Mouse (Mus musculus) urinary bladder, postnatal 14 days (tissue): Measurements from ENCODE around the gene Pacs1.
A peak's percentile ranks its signal among the peaks of the same experiment; 100 is the strongest.

Experiments used
- DNase-seq: peaks from one replicate; pipeline ENCODE4 v3.0.0; 2021; ENCODE audit warnings: low spot score

Gene Pacs1

DNA sequence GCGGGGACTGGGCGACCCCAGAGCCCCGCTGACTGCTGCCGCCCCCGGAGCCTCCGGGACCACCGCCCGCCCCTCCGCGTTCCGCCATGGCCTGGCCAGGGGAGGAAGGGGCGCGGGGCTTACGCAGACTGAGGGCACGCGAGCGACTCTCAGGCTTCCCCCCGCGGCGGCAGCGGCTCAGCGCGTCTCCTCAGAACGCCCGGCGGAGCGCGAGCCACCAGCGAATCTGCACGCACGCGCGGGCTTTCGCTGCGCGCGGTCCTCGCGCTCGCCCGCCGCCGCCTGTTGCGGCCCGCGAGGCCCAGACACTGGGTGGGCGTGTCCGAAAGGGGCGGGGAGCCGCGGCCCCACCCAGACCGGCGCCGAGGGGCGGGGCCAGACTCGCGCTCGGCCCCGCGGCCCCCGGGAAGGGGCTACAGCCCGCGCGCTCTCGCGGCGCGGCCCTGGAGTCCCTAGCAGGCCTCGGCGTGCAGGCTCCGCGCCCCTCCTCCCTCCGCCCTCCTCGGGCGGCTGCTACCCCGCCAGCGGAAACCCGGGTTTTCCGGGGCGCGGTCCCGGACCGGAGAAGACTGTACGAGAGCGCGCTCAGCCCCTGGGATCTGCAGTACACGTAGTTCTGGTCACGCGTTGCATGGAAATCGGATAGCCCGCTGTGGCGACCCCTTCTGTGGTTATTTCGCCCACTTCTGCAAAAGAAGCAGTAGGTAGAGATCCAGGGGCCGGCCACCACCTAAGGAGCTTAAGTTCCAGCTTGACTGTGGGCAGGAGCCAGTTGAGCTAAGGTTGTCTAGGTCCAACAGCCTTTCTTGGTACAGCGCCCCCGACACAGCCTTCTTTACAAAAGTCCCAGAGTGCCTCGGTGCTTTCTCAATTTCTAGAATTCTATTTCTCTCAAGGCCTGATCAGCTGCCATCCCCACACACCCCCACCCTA, at the start of gene Pacs1:
Pacs1 (minus strand) TSS at position 319 of the 933 bp plus-strand sequence.
- peak; percentile 86 for DNase-seq

DNA sequence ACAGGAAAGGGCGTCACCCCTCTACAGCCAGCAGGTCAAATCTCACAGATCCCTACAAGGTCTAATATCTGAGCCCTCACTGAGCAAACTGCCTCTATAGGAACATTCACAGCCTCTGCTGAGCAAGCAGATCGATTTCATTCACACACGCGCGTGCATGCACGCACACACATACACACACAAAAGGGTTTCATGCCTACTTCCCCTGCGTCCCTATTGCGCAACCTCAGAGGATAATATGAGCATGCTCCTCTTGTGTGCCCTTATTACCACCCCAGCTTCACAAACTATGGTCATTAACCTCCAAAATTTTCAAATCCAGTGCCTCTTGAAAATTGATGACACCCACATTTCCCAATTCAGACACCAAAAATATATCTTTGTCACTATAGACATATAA, 40.3 kb upstream of the Pacs1 start:
- no peak for DNase-seq

DNA sequence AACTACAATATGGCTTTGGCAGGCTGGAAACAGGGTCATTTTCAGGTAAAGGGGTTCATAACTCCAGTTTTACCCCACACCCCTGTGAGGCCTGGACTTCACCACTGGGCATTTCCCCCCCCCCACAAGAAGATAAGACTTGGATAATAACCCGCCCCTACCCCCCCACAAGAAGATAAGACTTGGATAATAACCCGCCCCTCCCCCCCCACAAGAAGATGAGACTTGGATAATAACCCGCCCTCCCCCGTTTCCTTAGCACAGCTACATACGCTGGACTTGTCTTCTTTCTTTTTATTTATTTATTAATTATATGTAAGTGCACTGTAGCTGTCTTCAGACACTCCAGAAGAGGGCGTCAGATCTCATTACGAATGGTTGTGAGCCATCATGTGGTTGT, 36.1 kb upstream of the Pacs1 start:
- no peak for DNase-seq

DNA sequence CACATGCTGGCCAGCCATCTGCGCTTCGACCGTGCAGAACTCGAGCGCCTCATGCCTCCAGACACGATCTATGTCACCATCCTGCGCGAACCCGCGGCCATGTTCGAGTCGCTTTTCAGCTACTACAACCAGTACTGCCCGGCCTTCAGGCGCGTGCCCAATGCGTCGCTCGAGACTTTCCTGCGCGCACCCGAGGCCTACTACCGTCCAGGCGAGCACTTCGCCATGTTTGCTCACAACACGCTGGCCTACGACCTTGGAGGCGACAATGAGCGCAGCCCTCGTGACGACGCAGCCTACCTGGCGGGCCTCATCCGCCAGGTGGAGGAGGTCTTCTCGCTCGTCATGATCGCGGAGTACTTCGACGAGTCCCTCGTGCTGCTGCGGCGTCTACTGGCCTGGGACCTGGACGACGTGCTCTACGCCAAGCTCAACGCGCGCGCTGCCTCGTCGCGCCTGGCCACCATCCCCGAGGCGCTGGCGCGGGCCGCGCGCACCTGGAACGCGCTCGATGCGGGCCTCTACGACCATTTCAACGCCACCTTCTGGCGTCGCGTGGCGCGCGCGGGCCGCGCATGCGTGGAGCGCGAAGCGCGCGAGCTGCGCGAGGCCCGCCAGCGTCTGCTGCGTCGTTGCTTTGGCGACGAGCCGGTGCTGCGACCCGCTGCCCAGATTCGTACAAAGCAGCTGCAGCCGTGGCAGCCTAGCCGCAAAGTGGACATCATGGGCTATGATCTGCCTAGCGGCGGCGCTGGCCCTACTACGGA, 34.2 kb upstream of the Pacs1 start:
- no peak for DNase-seq

DNA sequence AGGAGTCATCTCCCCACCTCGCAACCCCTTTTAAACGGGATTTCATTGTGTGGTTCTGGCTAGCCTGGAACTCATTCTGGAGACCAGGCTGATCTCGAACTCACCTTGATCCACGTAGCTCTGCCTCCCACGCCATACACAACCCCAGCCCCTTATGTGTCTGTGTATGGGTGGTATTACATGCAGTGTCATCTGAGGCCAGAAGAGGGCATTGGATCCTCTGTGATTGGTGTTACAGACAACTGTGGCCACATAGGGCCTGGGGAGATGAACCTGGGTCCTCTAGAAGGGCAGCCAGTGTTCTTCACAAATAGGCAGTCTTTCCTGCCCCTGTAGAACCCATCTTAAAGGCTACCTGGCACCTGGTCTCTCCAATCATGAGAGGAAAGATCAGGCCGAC, 33.4 kb upstream of the Pacs1 start:
- DNase-seq: no peak

DNA sequence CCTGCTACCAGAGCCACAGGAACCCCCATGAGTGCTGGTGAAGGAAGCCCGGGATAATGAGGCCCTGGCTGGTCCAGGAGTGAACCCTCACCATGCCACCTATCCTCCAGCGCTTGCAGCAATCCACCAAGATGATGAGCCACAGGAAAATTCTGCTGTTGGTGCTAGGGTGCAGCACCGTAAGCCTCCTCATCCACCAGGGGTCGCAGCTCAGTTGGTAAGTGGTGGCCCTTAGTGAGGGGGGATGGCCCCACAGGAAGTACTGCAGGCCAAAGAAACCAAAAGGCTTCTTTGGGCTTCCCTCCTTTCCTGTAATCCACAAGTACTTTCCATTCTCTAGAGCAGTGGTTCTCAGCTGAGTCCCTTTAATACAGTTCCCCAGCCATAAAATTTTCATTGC, 29.5 kb upstream of the Pacs1 start:
- peak; percentile 50 for DNase-seq

DNA sequence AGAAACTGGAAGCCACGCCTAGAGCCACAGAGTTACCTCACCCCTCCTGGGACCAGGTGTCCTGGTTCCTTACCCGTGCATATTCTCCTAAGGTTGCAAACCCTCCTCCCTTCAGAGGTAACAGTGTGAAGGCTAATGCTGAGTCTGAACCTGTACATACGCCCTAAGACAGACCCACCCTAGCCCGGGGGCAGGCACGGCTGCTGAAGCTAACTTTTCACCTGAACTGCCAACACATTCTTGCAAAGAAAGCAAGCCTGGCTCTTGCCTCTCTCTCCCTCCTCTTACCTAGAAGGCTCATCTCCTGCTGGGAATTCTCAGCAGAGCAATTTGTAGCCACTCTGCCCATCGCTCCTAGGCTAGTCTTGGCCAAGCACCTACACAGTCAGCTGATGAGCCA, 27.7 kb upstream of the Pacs1 start:
- no peak for DNase-seq

DNA sequence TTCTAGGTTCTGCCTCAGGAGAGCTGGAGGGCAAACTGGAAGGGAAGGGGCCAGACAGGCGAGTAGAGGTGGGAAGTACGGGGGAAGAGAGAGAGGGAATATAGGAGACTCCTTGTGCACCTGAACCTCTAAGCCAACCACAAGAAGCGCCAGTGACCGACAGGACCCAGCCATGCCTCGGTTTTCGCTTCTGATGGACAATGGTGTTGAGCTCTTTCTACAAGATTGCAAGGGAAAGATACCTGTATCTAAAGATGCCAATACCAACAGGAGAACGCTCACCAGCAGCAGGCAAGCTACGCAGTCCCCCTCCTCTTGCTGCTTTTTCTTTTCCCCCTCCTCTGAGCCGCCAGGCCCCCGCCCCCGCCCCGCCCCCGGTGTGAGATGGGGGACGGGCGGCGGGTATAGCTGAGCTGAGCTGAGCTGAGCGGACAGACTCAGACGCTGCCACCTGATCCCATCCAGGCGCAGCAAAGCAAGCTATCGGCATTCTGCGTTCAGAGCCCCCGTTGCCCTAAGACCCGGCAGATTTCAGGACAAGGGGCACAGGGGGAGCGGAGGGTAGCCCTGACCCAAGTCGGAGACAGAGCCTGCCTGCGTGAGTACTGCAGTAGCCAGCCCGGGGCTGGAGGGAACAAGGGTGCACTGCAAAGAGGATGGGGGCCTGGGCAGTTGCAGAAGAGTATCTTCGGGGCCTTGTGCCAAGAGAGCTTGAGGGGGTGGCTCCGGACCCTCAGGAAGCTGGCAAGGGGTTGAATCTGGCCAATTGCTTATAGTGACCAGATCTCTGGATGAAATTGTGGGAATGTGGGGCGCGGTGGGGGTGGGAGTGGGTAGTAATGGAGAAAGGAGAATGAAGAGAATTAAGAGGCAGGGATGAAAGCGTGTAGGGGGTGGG, 25.2 kb upstream of the Pacs1 start, which contains the start of gene Gal3st3:
Gal3st3 (plus strand) TSS at position 429 of the 898 bp plus-strand sequence.
- DNase-seq: no peak

DNA sequence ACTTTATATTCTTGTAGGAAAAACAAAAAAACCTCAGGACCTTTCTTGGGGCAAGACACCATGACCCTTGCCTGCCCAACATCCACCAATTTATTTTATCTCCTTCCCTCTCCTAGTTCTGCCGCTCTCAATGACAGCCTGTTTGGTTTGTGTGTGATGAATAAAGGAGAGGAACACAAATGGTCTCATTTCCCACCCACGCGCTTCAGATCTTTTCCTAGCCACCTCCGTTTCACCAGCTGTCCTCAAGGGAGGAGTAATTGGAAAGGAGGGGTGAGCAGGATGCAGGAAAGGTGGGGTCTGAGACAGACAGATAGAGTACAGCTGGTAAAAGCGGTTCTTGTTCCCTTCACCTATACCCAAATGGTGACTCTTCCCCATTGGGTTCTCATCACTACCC, 23.7 kb upstream of the Pacs1 start:
- no peak for DNase-seq

DNA sequence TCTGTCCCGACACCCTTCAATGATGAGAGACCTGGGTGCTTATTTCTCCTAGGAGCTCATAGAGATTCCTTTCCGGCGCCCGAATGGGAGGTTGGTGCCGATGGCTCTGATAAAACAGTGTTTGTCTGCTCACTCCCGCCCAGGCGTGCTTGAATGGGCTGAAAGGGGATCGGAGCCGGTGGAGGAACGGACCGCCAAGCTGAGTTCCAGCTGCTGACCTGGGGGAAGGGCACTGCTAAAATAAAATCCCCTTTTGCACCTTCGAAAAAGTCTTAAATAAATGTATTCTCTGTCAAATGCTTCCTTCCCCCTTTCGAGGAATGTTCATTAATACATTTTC, 22.8 kb upstream of the Pacs1 start:
- no peak for DNase-seq

DNA sequence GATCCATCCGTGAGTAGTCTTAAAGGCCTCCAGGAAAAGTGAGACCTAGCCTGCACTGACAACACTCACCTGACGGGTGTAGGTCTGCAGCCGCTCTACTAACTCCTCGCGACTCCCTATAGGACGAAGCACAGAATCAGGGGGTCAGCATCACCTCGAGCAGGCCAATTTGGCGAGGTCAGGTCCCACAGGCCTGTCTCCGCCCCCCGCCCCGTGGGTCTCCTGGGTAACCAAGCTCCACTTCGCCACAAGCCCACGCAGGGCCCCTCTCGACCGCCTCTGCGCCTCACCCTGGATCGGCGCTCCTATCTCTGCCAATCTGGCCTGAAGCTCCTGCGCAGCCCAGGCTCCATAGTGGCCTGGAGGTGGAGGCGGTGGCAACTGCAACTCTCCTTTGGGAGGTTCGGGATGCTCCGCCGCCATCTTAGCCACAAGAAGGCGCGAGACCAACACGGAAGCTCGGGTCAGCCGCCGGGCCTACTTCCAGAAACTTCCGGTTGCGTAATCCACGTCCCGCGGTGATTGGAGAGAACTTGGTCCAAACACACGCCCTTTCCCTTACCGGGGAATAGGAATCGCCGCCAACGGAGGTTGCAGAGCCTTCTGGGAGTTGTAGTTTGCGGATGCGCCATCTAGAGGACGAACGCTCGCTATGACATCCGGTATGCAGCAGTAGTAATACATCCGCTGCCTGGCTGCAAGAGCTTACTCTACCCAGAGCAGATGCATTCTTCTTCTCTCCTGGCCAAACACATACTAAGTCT, 22.2 kb upstream of the Pacs1 start, which contains the start of gene Sf3b2:
Sf3b2 (minus strand) TSS at position 484 of the 764 bp plus-strand sequence.
- peak; percentile 99 for DNase-seq

DNA sequence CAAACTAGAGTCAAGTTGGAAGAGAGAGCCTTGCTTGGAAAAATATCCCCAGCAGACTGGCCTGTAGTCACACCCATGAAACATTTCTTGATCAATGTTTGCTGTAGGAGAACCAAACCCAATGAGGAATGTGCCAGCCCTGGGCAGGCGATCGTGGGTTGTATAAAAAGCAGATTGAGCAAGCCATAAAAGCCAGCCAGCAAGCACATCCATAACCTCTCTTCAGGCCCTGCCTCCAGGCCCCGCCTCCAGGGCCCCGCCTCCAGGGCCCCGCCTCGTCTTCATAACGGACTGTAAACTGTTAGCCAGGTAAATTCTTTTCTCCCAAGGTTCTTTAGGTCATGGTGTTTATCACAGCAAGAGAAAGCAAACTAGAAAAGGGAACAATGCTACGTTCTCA, 5.5 kb upstream of the Pacs1 start:
- DNase-seq: peak; percentile 53

DNA sequence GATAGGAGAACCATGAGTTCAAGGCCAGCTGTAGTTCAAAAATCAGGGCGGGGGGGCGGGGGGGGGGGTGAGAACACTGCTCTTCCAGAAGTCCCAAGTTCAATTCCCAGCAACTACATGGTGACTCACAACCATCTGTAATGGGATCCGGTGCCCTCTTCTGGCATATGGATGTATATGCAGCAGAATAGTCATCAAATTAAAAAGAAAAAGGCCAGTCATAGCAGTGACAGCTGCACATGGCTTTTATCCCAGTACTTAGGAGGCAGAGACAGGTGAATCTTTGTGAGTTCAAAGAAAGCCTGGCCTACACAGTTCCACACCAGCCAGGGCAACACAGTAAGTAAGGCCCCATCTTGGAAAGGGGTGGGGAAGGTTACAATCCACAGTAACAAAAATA, 4.2 kb upstream of the Pacs1 start:
- DNase-seq: no peak

DNA sequence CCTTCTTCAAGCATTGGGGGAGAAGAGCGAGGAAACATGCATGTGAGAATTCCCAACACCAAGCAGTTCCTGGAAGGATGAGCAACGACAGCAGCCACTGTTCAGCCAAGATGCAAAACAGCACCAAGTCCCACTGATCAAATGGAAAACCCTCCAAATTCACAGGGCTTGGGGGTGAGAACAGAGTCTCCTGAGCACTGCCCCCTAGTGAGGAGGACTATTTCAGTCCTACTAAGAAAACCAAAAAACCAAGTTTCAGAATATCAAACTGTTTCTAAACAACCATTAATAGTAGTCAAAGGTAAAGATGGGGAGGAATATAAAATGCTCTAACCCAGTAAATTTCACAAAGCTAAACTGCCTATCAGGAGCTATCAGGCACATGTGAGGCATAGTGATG, 3.6 kb upstream of the Pacs1 start:
- DNase-seq: no peak

DNA sequence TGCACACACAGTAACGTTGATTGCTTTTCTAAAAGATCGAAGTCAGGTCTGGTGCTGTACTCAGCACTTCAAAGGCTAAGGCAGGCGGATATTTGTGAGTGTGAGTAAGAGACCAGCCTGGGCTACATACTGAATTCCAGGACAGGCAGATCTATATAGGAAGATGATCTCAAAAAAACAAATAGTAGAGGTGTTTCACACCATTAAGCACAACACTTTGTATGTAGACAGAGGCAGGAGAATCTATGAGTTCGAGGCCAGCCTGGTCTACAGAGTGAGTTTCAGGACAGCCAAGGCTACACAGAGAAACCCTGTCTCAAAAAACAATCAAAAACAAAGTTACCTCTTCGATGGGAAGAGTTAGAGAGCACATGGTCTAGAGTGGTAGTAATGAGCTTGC, 2.8 kb upstream of the Pacs1 start:
- no peak for DNase-seq

DNA sequence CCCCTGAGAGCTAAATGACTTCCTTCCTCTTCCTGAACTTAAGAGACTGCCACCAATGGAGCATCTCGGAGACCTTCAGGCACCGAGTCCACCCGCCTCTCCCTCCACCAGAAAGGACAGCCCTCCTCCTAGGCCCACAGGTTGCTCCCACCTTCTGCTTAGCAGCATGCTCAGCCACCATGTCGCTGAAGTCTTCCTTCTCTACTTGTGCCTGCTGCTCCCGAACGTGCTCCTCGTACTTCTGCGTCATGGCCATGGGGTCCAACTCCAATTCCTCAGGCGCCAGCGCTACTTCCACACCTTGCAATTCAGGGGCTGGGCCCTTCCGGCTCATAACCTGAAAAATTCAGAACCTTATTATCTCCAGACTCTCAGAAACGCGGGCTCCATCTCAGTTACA, 1.7 kb upstream of the Pacs1 start:
- DNase-seq: no peak

DNA sequence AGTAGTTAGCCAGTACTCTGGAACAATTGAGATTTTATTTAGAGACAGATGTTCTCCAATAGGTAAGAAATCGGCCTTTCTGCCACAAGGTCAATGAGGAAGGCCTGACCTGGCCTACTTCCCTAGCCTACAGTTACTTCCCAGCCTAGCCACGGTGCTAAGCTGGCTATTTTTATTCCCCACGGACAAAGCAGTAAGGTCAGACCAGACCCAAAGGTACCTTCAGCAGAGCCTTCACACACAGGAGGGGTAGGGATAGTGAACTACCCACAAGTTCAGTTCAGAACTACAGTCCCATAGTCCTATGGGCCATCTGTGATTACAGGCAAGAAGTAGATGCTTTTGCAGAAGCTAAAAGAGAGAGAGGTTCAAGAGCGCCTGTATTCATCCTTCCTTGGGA, 997 bp upstream of the Pacs1 start:
- DNase-seq: no peak

DNA sequence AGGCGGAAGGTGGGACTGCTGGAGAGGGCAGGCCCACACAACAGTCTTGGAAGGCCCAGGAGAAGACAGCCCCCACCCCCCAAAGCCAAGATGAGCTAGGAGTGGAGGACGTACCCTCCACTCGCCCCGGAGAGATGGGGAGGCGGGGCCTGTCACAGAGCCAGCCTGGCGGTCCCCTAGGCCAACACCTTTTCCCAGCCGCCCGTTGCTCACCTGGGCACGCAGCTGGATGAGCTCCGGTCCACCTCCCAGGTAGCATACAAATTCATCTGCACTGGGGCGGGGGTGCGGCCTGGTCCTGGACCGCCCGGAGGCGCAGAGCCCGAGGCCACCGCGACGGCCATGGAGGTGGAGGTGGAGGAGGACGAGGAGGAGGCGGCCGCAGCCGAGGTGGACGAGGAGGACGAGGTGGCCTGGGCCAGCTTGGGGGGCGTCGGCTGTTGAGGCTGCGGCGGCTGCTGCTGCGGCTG, 558 bp downstream of the Pacs1 start:
- DNase-seq: peak; percentile 35

DNA sequence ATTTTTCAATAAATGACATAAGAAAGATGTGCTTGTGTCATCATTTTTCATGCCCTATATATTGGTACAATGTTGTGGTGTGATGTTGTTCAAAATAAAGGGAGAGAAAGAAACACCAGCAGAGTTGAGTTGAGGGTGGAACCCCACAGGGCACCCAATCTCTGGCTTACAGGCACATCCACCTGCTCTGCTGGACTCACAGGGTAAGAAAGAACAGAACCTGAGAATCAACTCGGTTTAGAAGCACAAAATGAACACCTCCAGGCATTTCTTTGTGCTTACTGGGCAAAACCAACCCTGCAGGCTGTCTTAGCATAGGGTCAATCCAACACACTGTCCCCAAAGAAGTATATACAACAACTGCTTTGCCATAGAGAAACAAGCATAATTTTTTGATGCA, 1.5 kb downstream of the Pacs1 start:
- no peak for DNase-seq

DNA sequence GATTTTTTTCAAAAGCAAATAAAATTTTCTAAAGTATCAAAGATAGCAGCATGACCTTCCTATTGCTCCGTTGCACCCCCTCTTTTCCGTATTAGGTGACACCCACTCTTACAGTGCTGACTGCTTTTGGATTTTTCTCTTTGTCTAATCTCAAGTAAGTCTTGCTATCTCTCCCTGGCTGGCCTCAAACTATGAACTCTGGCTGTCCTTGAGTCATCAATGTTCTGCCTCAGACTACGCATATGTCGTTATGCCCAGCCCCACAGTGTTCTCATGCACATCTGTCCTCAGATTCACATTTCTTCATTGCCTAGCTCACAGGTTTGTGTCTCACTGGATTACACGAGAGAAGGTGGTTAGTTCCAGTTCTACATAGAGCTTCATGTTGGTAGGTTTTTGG, 3.5 kb downstream of the Pacs1 start:
- DNase-seq: no peak

DNA sequence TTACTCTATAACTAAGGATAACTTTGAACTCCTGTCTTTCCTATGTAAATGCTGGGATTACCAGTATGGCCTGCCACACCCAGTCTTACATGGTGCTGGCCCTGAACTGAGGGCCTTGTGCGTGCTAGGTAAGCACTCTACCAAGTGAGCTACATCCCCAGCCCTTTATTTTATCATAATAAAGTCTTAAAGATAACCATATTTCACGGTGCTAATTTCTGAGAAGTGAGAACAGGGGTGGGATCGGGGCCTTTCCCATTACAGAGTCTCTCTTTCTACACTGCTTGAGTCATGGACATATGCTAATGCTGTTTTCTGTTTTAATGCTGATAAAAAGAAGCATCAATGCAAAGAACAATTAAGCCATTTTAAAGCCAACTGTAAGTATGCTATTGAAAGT, 4.0 kb downstream of the Pacs1 start:
- DNase-seq: no peak
